Mouse (Mus musculus): ENCODE measurements around the gene Vrk1.

GRCm38 (mm10) chr12:106009122-106009870 lies 732 bp upstream of the Vrk1 start:
- no peak for TF ChIP-seq POLR2A (IDR thresholded peaks at IDR 0.05; ENCODE audit: borderline replicate concordance, control insufficient read depth, low read depth, low read length)
- TF ChIP-seq CTCF (IDR thresholded peaks at IDR 0.05; ENCODE audit: control insufficient read depth, insufficient read depth, low read length): no peak

All from bone marrow, adult 2 months (tissue).